Mouse (Mus musculus) frontal cortex, postnatal 14 days (tissue): ENCODE measurements around the gene Srl.

Source experiments
- DNase-seq, 2 experiments: peaks; one replicate each; pipeline ENCODE4 v3.0.0; 2022; ENCODE audit warnings: low spot score in 2 of 2

Gene Srl

DNA sequence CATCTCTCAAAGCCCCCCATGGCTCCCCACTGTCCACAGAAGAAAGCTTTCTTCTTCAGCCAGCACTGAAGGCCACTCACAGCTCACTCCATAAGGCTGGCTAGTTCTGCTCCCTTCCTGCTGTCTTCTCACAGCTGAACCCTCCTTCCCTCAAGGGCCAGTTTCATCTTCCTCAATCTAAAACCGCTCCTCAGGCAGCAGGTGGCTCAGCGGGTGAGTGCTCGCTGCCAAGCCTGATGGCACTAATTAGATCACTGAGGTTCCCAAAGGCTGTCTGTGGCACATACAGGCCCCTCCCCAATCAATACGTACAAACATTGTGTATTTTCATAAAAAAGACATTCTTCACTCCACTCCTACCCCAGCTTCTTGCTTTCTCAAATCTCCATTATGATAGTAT, 22.5 kb downstream of the Srl start:
- no peak for DNase-seq

DNA sequence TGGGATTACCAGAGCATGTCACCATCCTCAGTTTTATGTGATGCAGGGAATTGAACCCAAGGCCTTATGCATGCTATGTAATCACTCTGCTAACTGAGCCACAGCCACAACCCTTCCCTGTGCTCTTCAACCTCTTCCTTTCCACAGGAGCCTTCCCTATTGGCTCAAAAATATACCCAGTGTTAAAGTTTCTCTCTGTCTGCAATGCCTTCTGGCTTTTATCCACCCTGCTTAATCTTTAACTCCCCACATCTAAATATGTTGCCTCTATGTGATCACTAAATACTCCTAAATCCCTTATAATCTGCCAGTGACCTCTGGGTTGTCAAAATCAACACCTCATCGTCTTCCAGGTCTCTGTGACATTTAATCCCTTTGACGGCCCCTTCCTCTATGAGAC, 23.7 kb downstream of the Srl start:
- no peak for DNase-seq

DNA sequence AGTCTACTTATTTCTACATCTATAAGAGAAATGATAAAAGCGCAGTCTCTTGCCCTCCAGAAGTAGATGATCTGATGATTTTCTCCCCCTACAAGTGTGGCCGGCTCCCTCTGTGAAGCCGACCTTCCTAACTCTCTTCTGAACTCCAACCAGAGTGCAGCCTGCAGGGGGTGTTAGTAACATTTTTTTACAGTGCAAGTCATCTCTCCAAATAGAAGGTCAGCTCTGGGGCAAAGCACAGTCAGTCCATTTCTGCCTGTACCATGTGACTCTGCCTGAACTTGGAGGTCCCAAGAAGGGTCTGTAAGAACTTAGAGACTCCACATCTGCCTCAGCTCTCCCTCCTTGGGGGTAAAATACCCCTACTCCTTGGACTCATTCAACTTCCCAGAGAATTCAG, 27.2 kb downstream of the Srl start:
- no peak for DNase-seq

DNA sequence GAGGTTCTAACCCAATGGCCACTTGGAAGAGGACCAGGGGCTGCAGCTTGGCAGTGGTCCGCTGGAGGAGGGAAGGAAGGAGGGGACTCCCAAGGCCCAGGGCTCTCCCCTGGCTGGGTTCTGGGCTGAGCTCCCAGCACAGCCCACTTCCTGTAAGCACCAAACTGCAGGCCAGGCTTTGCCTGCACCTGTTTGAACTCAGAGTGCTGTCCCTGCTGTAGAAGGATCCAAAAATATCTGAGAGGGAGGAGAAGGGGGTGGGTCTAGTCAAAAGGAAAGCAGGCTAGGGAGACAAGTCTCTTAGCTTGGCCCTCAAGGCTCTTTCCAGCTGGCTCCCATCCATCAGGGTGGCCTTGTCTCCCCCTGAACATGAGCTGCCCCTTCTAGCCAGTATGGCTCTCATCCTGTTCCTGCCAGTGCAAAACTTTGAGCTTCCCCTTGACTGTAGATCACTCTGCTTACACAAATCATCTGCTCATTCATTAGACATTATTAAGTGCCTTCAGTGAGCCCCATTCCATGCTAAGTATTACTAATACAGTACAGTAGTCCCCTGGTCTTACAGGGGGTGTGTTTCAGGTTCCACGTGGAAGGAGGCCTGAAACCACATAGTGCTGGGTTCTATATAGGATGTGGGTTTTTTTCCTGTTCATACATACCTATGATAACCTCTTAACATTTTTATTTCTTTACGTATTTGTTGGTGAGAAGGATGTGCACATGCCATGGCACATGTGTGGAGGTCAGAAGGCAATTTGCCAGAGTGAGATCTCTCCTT, 28.8 kb downstream of the Srl start:
- no peak for DNase-seq

DNA sequence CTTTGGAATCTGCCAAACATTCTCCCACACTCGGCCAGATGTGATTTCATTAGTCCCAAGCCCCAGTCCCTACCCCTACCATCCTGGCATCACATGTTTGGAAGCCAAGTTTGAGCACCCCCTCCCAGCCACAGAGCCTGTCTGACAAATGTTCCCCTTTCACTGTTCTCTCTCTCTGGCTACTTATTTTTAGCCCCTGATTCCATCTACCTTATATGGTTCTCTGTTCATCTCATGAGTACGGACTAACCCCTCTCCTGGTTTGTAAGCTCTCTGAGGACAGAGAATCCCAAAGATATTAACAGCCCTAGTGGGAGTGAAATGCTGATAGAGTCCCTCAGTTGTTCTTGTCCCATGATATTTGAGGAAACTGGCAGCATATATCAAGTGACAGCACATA, 30.2 kb downstream of the Srl start:
- DNase-seq: no peak

DNA sequence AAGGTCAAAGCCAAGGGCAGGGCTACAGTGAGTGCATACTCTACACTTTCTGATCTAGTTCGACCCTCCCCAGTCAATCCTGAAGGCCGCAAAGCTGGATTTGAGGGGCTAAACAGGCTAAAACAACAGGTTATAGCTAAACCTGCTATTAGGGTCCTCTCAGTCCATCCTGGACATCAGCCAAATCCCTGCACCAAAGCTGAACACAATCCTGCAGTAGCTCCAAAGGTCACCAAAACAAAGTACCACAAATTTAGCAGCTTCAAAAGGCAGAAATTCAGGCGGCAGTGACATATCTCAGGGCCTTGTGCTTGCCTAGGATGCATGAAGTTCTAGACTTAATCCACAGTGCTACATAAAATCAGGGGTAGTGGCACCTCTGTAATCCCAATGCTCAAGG, 35.4 kb downstream of the Srl start:
- no peak for DNase-seq

DNA sequence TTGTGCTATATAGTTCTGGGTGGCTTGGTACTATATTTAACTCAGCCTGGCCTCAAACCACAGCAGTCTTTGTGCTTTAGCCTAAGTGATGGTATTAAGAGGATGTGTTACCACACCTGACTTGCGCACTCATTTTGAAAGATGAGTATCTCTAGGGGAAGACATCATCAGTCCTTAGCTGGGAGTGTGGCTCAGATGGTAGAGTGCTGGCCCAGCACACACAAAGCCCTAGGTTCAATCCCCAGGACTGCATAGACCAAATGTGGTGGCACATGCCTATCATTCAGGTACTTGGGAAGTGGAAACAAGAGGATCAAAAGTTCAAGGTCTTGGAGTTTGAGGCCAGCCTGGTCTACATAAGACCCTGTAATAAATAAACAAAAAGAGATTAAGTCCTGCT, 38.1 kb downstream of the Srl start:
- no peak for DNase-seq

DNA sequence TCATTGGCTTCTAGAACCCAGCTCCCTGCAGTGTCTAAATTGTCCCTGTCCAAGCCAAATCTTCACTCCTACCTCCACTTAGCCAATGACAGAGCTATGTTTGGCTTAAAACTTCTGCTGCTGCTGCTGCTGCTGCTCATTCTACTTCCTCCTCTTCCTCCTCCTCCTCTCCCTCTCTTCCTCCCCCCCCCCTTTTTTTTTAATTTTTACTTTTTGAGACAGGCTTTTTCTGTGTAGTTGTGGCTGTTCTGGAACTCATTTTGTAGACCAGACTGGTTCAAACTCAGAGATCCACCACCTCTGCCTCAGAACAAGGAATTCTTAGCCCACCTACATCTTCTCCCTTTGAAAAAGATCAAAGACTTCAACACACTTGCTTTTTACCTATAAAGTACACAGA, 39.0 kb downstream of the Srl start:
- no peak for DNase-seq

DNA sequence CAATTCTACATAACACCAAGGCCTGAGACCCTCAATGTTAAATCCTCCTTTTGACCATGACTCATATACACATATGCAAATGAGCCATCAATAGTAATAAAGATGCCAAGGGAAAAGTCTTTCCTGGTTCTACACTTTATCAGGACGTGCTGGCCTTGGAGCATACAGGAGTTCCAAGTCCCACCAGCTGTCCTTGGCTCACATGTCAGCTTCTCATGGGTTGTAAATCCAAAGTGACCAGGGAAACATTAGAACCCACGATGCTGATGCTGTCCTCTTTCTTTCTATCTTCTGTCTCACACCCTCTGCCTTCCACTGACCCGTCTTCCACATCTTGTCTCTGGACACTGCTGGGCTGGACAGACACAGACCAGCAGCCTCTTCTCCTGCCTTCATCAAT, 39.9 kb downstream of the Srl start:
- DNase-seq: no peak

DNA sequence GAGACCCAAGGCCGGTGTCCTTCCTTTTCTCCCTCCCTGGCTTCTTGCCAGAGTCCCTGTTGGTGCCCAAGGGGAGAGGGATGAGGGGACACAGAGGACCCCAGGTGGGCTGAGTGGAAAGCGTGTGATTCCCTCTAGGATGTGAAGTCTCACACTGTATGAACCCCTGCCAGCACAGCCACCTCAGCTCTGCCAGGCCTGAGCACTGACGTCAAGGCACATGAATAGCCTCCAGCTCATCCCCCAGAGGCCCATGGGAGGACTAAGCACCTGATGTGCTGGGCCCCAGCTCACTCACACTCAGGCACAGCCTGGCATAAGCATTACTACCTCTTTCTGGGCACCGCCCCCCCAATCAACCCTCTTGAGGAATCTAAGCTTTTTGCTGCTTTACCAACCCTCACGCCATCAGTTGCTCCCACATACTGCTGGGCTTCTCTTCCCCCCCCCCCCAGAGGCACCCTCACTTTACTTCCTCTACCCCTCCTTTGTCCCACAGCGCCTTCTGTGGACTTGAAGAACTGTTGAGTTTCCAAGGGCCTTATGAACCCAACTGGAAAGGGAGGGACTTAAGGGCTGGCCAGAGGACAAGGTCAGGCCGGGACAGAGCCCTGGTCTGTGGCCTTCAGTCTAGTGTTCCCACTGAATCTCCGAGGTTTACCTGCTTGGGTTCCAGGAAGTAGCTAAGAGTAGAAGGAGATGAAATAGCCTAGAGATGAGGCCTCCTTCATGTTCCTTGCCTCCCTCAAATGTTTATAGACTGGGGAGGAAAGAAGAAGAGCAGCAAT, 40.8 kb downstream of the Srl start:
- no peak for DNase-seq

DNA sequence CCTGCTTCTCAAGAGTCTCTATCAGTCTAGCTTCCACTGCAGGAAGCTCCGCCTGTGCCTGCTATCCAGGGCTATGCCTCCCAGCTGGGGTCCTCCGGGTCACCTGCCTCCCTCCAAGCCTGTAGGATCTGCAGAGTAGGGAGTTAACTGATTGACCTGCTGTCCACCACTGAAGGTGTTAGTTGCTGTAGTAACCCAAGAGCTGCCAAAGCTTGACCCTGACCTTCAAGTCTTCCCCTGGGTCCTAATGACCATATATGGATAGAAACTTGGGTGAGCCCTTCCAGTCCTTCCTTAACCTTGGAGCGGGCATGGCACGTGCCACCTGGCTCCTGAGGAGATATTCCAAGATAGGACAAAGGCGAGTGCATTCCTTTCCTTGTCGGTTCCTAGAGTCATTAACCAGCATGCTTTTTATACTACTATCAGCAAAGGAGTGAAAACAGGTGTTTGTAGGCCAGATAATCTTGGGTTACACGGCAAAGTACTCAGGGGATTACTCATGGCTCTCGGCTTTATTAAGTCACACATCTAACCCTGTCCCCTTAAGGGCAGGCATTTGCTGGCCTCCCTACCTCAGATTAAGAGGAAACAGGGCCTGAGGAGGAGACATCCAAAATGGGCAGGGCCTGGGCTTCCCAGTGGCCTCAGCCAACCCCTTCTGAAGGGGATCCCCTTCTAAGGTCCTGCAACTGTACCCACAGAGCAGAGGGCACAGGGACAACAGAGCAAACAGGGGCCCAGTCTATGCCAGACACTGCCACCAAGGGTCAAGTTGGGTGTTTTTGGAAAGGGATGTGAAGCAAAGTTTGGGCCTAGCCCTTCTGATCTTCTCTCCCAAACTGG, 43.6 kb downstream of the Srl start:
- DNase-seq: no peak

DNA sequence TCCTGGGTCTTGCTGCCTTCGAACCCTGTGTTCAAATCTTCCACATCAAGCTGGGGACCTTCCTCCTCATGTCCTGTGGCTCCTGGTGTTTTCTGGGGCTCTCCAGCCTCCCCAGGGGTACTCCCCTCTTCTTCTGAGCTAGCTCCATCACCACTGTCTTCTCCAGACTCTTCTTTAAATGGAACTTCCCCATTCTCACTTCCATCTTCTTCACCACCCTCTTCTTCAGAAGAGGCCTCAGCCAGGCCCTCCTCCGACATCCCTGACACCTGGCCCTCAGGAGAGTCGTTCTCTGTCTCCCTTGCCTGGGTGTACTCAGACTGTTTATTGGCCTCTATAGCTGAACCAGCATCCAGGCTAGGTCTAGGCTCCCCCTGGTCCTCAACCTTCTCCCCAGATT, 45.1 kb downstream of the Srl start:
- no peak for DNase-seq

DNA sequence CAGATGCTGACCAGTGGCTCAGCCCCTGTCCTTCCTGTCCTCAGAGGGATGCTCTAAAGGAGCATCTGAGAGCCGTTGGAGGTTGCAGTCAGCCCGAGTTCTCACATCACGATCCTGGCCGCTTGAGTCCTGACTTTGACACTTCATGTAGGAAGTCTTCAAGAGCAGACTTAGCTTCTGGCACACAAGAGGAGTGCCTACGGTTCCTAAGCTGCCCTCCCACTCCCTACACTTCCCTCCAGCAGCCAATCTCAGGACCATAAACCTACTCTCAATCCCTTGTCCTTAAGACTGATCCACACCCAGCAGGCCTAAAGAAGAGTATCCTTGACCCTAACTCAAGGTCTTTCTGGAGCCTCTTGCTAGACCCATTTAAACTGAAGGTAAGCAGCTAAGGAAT, 45.8 kb downstream of the Srl start:
- no peak for DNase-seq

DNA sequence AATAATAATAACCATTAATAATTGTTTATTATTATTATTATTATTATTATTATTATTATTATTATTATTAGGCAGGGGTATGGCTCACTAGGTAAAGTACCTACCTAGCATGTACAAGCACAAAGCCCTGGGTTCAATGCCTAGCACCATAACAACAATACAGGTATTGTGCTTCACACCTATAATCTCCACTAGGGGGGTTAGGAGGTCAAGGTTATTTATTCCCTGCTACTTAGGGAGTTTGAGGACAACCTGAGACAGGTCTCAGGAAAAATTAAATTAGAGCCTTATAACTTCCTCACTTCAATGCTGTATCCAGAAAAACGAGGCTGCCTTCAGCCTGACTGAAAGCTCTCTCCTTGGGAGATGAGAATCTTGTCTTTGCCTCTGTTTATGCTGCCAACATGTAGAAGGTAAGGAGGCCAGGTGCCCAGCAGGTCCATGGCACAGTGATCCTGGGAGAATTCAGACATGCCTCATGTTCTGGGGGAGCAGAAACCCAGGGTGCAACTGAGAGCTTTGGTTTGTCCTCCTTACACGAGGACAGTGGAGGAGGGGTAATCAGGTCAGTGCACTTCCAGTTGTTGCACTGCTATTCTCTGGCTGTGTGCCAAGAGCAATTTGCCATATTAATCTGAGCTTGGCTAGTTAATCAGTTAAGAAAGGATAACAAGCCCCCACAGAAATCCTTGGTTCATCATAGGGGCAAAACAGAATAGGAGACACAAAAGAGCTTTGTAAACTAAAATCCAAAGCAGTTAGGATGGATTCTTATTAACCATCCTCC, 48.6 kb downstream of the Srl start:
- no peak for DNase-seq

DNA sequence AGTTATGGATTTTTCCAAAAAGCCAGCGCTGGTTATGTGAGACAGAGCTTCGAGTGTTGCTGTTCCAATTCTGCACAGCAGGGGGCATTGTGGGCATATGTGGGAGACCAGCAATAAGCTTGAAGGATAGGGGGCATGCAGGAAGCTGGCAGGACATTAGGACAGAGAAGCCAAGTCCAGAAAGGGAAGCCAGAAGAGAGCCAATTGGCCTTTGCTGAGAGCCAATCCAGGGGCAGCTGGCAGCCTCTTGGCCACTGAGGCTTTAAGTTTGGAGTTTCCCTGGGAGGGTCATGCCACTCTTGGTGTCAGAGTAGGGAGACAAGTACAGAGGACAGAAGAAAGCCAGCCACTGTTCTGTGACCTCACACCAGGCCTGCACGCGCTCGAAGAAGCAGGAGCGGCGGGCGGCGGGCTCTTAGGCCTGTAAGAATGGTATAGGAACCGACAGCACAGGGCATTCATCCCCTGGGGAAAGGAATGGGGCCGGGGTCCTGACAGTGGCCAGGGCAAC, 52.4 kb downstream of the Srl start:
- DNase-seq: peak; percentile 81 to 90

DNA sequence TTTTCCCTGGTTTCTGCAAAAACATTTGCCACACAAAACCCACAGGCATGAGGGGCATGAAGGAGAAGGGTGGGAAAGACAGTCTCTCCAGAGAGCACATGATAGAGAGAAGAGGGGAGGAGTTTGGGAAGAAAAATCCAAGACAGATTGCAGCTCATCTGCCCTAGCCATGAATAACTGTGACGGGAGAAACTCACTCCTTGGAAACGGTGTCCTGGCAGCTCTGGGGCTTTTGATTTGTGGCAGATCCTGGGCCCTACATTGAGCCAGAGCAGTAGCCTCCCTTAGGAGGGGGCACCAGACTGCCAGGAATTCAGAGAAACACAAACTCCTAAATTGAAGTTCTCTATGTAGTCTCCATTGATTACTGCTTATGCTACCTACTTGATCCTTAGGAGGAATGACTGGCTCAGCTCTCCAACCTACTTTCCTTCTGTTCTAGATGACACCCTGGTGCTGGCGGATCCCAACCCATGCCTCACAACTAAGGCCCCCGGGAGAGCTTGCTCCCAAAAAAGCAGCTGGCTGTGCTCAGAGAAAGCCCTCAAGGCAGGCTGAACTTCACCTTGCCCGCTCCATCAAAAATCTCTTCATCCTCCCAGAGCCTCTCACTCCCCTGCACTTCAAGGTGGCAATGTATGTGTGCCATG, 60.9 kb downstream of the Srl start:
- DNase-seq: no peak

DNA sequence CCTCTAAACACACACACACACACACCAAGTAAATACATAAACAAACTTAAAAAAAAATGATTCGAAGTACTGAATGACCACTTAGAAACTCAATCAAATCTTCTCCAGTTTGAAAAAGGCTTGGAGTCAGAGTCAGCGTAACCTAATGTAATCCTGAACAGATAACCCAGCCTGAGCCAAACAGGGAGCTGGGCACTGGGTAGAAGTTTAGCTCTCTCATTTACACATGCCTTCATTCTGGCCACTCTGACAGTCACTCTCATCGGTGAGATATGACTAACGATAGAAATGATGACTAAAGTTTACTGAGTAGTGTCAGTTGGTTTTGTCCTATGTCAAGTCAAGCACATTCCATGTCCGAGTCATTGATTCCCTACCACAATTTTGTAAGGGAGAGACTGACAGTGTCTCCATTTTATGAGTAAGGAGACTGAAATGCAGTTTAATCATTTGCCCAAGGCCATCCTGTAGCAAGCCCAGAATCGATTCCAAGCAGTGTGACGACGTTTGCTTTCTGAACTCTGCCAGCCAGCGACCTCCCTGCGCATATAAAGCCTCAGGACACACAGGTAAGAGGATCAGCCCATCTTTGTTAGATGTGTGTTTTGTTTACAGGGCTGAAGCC, 63.9 kb downstream of the Srl start:
- no peak for DNase-seq

DNA sequence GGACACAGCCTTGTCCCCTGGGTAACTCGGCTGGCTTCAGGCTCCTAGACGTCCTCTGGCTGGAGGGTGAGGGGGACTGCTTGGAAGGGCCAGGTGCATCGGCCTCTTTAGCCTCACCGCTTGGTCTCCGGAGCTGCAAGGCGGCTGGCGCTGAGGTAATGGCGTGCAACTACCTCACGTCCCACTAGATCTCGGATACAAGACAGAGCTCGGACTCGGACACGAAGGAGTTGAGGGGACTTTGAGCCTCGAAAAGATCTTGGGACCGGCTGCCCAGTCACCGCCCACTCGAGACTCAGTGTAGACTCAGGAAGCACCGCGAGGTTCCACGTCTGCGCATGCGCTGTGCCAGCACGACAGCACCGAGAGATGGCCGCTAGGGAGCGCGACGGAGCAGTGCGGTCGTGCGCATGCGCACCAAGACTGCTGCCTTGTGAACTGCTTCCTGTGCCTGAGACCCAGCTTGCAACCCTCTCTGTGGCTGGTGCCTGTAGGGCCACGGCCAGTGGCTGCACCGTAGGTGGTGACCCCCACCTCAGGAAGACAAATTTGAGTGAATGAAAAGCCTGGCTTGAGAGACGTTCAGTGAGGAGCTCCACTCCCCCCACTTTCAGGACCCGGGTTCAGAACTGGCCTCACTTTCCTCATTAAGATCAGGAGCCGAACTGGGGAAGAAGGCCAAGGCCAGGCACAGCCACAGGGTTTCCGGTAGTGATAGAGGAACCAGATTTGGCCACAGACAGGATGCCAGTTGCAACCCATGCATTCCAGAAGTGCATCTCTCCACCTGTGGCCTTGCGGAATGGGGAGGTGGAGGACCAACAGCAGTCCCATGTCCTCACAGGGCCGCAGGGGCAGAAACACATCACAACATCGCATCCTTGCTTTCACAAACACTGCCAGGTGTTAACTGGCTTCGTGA, 66.5 kb downstream of the Srl start:
- DNase-seq: peak; percentile 90 to 91
